22 mouse cellular contexts compared by ENCODE assay signal in the genomic region with DNA sequence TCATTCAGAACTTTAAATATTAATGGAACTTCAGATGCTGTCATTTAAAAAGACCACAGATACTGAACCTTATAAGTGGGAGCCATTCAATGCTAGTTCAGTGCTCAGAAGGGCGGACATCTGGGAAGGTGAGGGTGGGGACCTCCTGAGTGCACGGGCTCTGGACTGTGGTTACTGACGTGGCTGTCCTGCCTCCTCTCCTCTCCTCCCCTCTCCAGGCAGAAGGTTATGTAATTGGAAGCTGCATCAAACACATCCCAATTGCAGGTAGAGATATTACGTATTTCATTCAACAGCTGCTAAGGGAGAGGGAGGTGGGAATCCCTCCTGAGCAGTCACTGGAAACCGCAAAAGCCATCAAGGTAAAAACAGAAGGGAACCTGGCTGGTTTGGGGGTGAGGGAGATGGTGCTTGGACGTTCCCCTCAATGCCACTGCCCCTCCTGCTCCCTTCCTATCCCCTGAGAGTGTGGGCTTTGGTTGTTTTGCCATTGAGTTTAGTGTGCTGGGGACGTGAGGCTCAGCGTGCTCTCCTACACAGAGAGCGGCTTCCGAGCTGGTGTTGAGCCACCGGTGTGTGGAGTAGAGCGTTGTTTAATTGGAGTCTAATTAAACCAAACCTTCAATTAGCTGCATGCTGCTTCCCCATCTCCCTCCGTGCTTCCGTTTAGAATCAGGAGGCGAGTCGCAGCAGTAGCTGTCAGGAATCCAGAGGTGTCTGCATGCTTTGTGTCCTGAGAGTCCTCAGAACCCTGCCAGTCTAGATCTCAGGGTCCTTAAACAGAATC.
DNase-seq lines count a peak whose midpoint lies in the region; ATAC-seq lines count a peak whose summit lies in the region.
"Had no signal": no experiment of that assay in that cellular context is flagged by ENCODE, and none has a peak within 500 bp of the region (broad histone marks: within the 10 kb centered on the region; RNA-seq: fewer than 3 reads in every experiment).

No protein-coding gene starts in this region.

- no peak overlapping the region for H3K27ac ChIP-seq in midbrain, embryonic 13.5 days
- no peak overlapping the region for H3K27ac ChIP-seq in midbrain, embryonic 16.5 days (ENCODE audit: low read length)
- no peak overlapping the region for H3K27ac ChIP-seq in forebrain, embryonic 15.5 days (replicated peaks)
- H3K27ac ChIP-seq: limb, embryonic 12.5 days; liver, embryonic 12.5 days had no signal

- peak; percentile 31 for ATAC-seq in frontal cortex, adult (ENCODE audit: low TSS enrichment)
- ATAC-seq in midbrain, embryonic 13.5 days = no peak
- ATAC-seq in midbrain, embryonic 16.5 days = no peak
- peak; percentile 55; the same call in 1 of the 2 replicates for ATAC-seq in forebrain, embryonic 15.5 days (replicated peaks)
- ATAC-seq: CD4-positive, CD25-positive, alpha-beta regulatory T cell, adult 4 months; inflammation-experienced regulatory T-cells, adult 6 months; liver, embryonic 12.5 days; Patski had no signal

- H3K36me3 ChIP-seq in midbrain, embryonic 13.5 days = no peaks in the 10 kb centered on the region
- no peaks in the 10 kb centered on the region for H3K36me3 ChIP-seq in midbrain, embryonic 16.5 days (ENCODE audit: control insufficient read depth, insufficient read depth, low read length)
- H3K36me3 ChIP-seq in forebrain, embryonic 15.5 days = no peaks in the 10 kb centered on the region
- H3K36me3 ChIP-seq: limb, embryonic 12.5 days; liver, embryonic 12.5 days had no signal

- no peak for DNase-seq in frontal cortex, adult 2 months (ENCODE audit: extremely low spot score in 1 of 2, low spot score in 1 of 2)
- DNase-seq in telencephalon, adult 2 months (ENCODE audit: low read depth, low spot score) = peak; percentile 19
- DNase-seq in lung, postnatal 10 days = no peak
- DNase-seq: adrenal gland, adult 8-10 months; cerebellum, postnatal 14 days; heart, postnatal 14 days; kidney, adult 8-10 months; kidney, postnatal 25 days; layer of hippocampus, adult 9-11 months; lung, adult 2 months; lung, postnatal 36 days; thymus, postnatal 25 days had no signal

- no peaks in the 10 kb centered on the region for H3K4me1 ChIP-seq in midbrain, embryonic 13.5 days (replicated peaks)
- no peaks in the 10 kb centered on the region for H3K4me1 ChIP-seq in midbrain, embryonic 16.5 days (ENCODE audit: control insufficient read depth, insufficient read depth, low read length)
- peaks cover 8% of the 10 kb centered on the region for H3K4me1 ChIP-seq in forebrain, embryonic 15.5 days
- H3K4me1 ChIP-seq: heart, embryonic 12.5 days; limb, embryonic 12.5 days; liver, embryonic 12.5 days had no signal

- no peak overlapping the region for H3K4me2 ChIP-seq in midbrain, embryonic 13.5 days (replicated peaks)
- H3K4me2 ChIP-seq in midbrain, embryonic 16.5 days (ENCODE audit: low read length) = no peak overlapping the region
- no peak overlapping the region; the same call in 1 of the 2 replicates for H3K4me2 ChIP-seq in forebrain, embryonic 15.5 days (replicated peaks)
- H3K4me2 ChIP-seq: heart, embryonic 12.5 days; limb, embryonic 12.5 days; liver, embryonic 12.5 days had no signal

- H3K4me3 ChIP-seq in midbrain, embryonic 13.5 days (replicated peaks) = no peak overlapping the region
- H3K4me3 ChIP-seq in midbrain, embryonic 16.5 days (ENCODE audit: low read depth, low read length) = no peak overlapping the region
- H3K4me3 ChIP-seq in forebrain, embryonic 15.5 days = no peak overlapping the region
- H3K4me3 ChIP-seq: heart, embryonic 12.5 days; limb, embryonic 12.5 days; liver, embryonic 12.5 days had no signal

- no peaks in the 10 kb centered on the region for H3K9me3 ChIP-seq in midbrain, embryonic 13.5 days
- no peaks in the 10 kb centered on the region for H3K9me3 ChIP-seq in midbrain, embryonic 16.5 days (replicated peaks; ENCODE audit: control insufficient read depth, low read length, poor library complexity, severe bottlenecking)
- no peaks in the 10 kb centered on the region for H3K9me3 ChIP-seq in forebrain, embryonic 15.5 days
- H3K9me3 ChIP-seq: heart, embryonic 12.5 days; limb, embryonic 12.5 days; liver, embryonic 12.5 days had no signal

- 75% methylated on average over 16 of the region's 16 CpGs for WGBS in midbrain, embryonic 13.5 days
- WGBS in midbrain, embryonic 16.5 days = 66% methylated on average over 16 of the region's 16 CpGs
- WGBS in forebrain, embryonic 15.5 days = 30% methylated on average over 16 of the region's 16 CpGs

- H3K27me3 ChIP-seq in midbrain, embryonic 13.5 days = no peaks in the 10 kb centered on the region
- H3K27me3 ChIP-seq in midbrain, embryonic 16.5 days (ENCODE audit: control insufficient read depth, insufficient read depth, low read depth, low read length) = no peaks in the 10 kb centered on the region
- H3K27me3 ChIP-seq in forebrain, embryonic 15.5 days = no peaks in the 10 kb centered on the region
- H3K27me3 ChIP-seq: heart, embryonic 12.5 days; limb, embryonic 12.5 days; liver, embryonic 12.5 days; Patski had no signal

- peak overlapping the region; percentile 19; the same call in 1 of the 2 replicates for H3K9ac ChIP-seq in midbrain, embryonic 13.5 days (replicated peaks)
- H3K9ac ChIP-seq in midbrain, embryonic 16.5 days (ENCODE audit: low read depth, low read length) = no peak overlapping the region
- H3K9ac ChIP-seq in forebrain, embryonic 15.5 days (replicated peaks) = no peak overlapping the region
- H3K9ac ChIP-seq: heart, embryonic 12.5 days; limb, embryonic 12.5 days; liver, embryonic 12.5 days had no signal

Comparison
In these comparisons a context has a peak if more than half of its experiments do, and no peak if none do; other contexts are left out.
1. ATAC-seq: peak in frontal cortex, adult (single experiment) and forebrain, embryonic 15.5 days (single experiment); none in midbrain, embryonic 13.5 days (single experiment) and midbrain, embryonic 16.5 days (single experiment).